Mouse (Mus musculus): ENCODE measurements around the gene Nav2.

- no peak for TF ChIP-seq GATA1 (IDR thresholded peaks at IDR 0.05; ENCODE audit: borderline replicate concordance, low read length)
- TF ChIP-seq FLI1 (IDR thresholded peaks at IDR 0.05; ENCODE audit: low read length) = no peak
Measured at GRCm38 (mm10) chr7:49159646-49160555, 251.4 kb downstream of the Nav2 start.
